Mouse (Mus musculus) heart, adult 2 months (tissue): ENCODE data around the gene Usp18.

Experiments
- CTCF ChIP-seq: fragments of 200-600 bp; IDR thresholded peaks from 2 replicates; pipeline ENCODE4 v1.8.1; 2022; ENCODE audit warnings: antibody characterized with exemption, mild to moderate bottlenecking, moderate library complexity
- EP300 ChIP-seq: fragments of 200-500 bp; IDR thresholded peaks from 2 replicates; pipeline ENCODE4 v1.6.1; 2011; ENCODE audit warnings: low read depth, low read length, control low read depth; ENCODE audit not compliant: insufficient read depth
- POLR2A ChIP-seq: fragments of 200-500 bp; IDR thresholded peaks from 2 replicates; pipeline ENCODE4 v1.6.1; 2011; ENCODE audit warnings: mild to moderate bottlenecking, low read depth, low read length, control low read depth; ENCODE audit not compliant: insufficient read depth

DNA sequence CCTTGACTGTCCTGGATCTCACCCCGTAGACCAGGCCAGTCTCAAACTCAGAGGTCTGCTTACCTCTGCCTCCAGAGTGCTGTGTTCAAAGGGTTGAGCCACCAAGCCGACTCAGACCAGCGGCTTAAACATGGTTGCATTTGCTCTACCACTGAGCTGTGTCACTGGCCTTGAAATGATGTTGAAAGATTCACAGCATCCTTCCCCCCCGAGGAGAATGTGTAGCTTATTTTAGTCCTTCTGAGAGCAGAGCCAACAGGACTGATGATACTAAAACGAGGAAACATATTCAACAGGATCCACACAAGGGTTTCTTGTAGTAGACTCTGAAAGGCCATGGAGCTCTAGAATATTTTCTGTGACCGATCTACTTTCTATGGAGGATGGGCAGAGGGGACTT, 29.8 kb upstream of the Usp18 start:
- no peak for TF ChIP-seq CTCF
- no peak for TF ChIP-seq POLR2A
- TF ChIP-seq EP300: no peak
